ENCODE assay signal across 23 mouse cellular contexts in genomic region chr13:28586140-28586539, GRCm38 (mm10).
A peak's percentile ranks its signal among the peaks of the same experiment; 100 is the strongest.
DNase-seq lines count a peak whose midpoint lies in the region; ATAC-seq and TF ChIP-seq lines count a peak whose summit lies in the region.
"Had no signal": no experiment of that assay in that cellular context is flagged by ENCODE, and none has a peak within 500 bp of the region (broad histone marks: within the 10 kb centered on the region; RNA-seq: fewer than 3 reads in every experiment).

No protein-coding gene starts in this region.

- no peak for ATAC-seq in hindbrain, embryonic 14.5 days (ENCODE audit: low FRiP score)
- no peak for ATAC-seq in hindbrain, embryonic 11.5 days (ENCODE audit: low FRiP score)
- 0 out of 2 replicates have a peak, but pooled peaks have one; percentile 42 for ATAC-seq in kidney, embryonic 16.5 days (ENCODE audit: low FRiP score, low TSS enrichment)
- no peak for ATAC-seq in megakaryocyte, adult 5-6 weeks (ENCODE audit: poor library complexity, severe bottlenecking)
- ATAC-seq: midbrain, embryonic 13.5 days had no signal

- 0 out of 2 replicates have a peak, but pooled peaks cover 8% of the 10 kb centered on the region for H3K4me1 ChIP-seq in hindbrain, embryonic 14.5 days (replicated peaks; ENCODE audit: control insufficient read depth, insufficient read depth, low read length)
- no peaks in the 10 kb centered on the region for H3K4me1 ChIP-seq in hindbrain, embryonic 11.5 days (replicated peaks; ENCODE audit: control insufficient read depth, insufficient read depth, low read length)
- H3K4me1 ChIP-seq in kidney, embryonic 16.5 days (ENCODE audit: insufficient read depth, low read length), result no peaks in the 10 kb centered on the region
- H3K4me1 ChIP-seq: midbrain, embryonic 13.5 days had no signal

- DNase-seq in cerebellum, postnatal 25 days, result peak; percentile 10 to 15
- DNase-seq in cerebellum, postnatal 36 days, result no peak
- no peak for DNase-seq in hindbrain, embryonic 14.5 days (ENCODE audit: low spot score)
- DNase-seq in hindbrain, embryonic 11.5 days (ENCODE audit: low spot score), result no peak
- DNase-seq in kidney, adult 18-20 months, result no peak
- DNase-seq in brain, embryonic 14.5 days (ENCODE audit: low read depth), result peak; percentile 26
- DNase-seq: adrenal gland, postnatal 25 days; cerebellum, adult 18-20 months; gastrocnemius, postnatal 36 days; heart, adult 2 months; heart, postnatal 36 days; lung, embryonic 14.5 days; right cerebral cortex, postnatal 14 days; thymus, adult 2 months; thymus, postnatal 4 days had no signal

- no peaks in the 10 kb centered on the region for H3K36me3 ChIP-seq in hindbrain, embryonic 14.5 days (replicated peaks; ENCODE audit: control insufficient read depth, insufficient read depth)
- H3K36me3 ChIP-seq in hindbrain, embryonic 11.5 days (ENCODE audit: control insufficient read depth, insufficient read depth, low read length), result no peaks in the 10 kb centered on the region
- no peaks in the 10 kb centered on the region for H3K36me3 ChIP-seq in kidney, embryonic 16.5 days (ENCODE audit: insufficient read depth, low read length)
- H3K36me3 ChIP-seq: heart, embryonic 15.5 days; midbrain, embryonic 13.5 days; neural tube, embryonic 12.5 days had no signal

- no peak overlapping the region for H3K4me3 ChIP-seq in hindbrain, embryonic 14.5 days (replicated peaks; ENCODE audit: low read length)
- H3K4me3 ChIP-seq in hindbrain, embryonic 11.5 days (ENCODE audit: low read depth, low read length), result no peak overlapping the region
- H3K4me3 ChIP-seq in kidney, embryonic 16.5 days (ENCODE audit: low read length), result no peak overlapping the region
- H3K4me3 ChIP-seq: heart, adult 2 months; heart, embryonic 15.5 days; megakaryocyte, embryonic 14.5 days; midbrain, embryonic 13.5 days; neural tube, embryonic 12.5 days had no signal

- TF ChIP-seq CTCF in brain, embryonic 14.5 days (IDR thresholded peaks at IDR 0.05; ENCODE audit: borderline replicate concordance, extremely low read depth, insufficient read depth, insufficient read length), result no peak

- no peak for TF ChIP-seq POLR2A in brain, embryonic 14.5 days (IDR thresholded peaks at IDR 0.05; ENCODE audit: borderline replicate concordance, extremely low read depth, insufficient read depth, insufficient read length, poor library complexity, severe bottlenecking)

- H3K27me3 ChIP-seq in hindbrain, embryonic 14.5 days (ENCODE audit: control insufficient read depth, insufficient read depth, low read length), result no peaks in the 10 kb centered on the region
- H3K27me3 ChIP-seq in hindbrain, embryonic 11.5 days (ENCODE audit: control insufficient read depth, insufficient read depth, low read length), result no peaks in the 10 kb centered on the region
- H3K27me3 ChIP-seq in kidney, embryonic 16.5 days (ENCODE audit: insufficient read depth, low read length), result no peaks in the 10 kb centered on the region
- H3K27me3 ChIP-seq: heart, embryonic 15.5 days; megakaryocyte, embryonic 14.5 days; midbrain, embryonic 13.5 days; neural tube, embryonic 12.5 days had no signal

- H3K27ac ChIP-seq in hindbrain, embryonic 14.5 days, result peak overlapping the region; percentile 24; the same call in 1 of the 2 replicates
- H3K27ac ChIP-seq in hindbrain, embryonic 11.5 days (ENCODE audit: low read depth, low read length), result no peak overlapping the region
- no peak overlapping the region for H3K27ac ChIP-seq in kidney, embryonic 16.5 days (ENCODE audit: low read length)
- H3K27ac ChIP-seq: heart, adult 2 months; heart, embryonic 15.5 days; liver, embryonic 14.5 days; midbrain, embryonic 13.5 days; neural tube, embryonic 12.5 days; stomach, postnatal 0 days had no signal

- WGBS in hindbrain, embryonic 14.5 days, result 83% methylated on average over 2 of the region's 2 CpGs
- 67% methylated on average over 2 of the region's 2 CpGs for WGBS in hindbrain, embryonic 11.5 days
- 44% methylated on average over 2 of the region's 2 CpGs for WGBS in kidney, embryonic 16.5 days

- no peak overlapping the region for H3K4me2 ChIP-seq in hindbrain, embryonic 14.5 days (replicated peaks)
- H3K4me2 ChIP-seq in hindbrain, embryonic 11.5 days (replicated peaks; ENCODE audit: low read depth, low read length), result no peak overlapping the region
- H3K4me2 ChIP-seq in kidney, embryonic 16.5 days (replicated peaks; ENCODE audit: low read depth, low read length), result no peak overlapping the region
- H3K4me2 ChIP-seq: heart, embryonic 15.5 days; lung, embryonic 14.5 days; midbrain, embryonic 13.5 days; neural tube, embryonic 12.5 days had no signal

- no peak overlapping the region for H3K9ac ChIP-seq in hindbrain, embryonic 14.5 days
- no peak overlapping the region for H3K9ac ChIP-seq in hindbrain, embryonic 11.5 days (ENCODE audit: low read depth, low read length)
- H3K9ac ChIP-seq in kidney, embryonic 16.5 days (replicated peaks; ENCODE audit: low read length), result no peak overlapping the region
- H3K9ac ChIP-seq: heart, embryonic 15.5 days; liver, embryonic 14.5 days; lung, embryonic 14.5 days; midbrain, embryonic 13.5 days; neural tube, embryonic 12.5 days had no signal

- H3K9me3 ChIP-seq in hindbrain, embryonic 14.5 days (ENCODE audit: control insufficient read depth, low read length), result no peaks in the 10 kb centered on the region
- H3K9me3 ChIP-seq in hindbrain, embryonic 11.5 days (ENCODE audit: control insufficient read depth, low read length), result no peaks in the 10 kb centered on the region
- H3K9me3 ChIP-seq in kidney, embryonic 16.5 days (ENCODE audit: low read length), result no peaks in the 10 kb centered on the region
- H3K9me3 ChIP-seq: heart, embryonic 15.5 days; megakaryocyte, embryonic 14.5 days; midbrain, embryonic 13.5 days; neural tube, embryonic 12.5 days had no signal

Comparison
In these comparisons a context has a peak if more than half of its experiments do, and no peak if none do; other contexts are left out.
1. DNase-seq: peak in cerebellum, postnatal 25 days (2 of 2) and brain, embryonic 14.5 days (single experiment); none in cerebellum, postnatal 36 days (0 of 2), hindbrain, embryonic 14.5 days (single experiment), hindbrain, embryonic 11.5 days (single experiment) and kidney, adult 18-20 months (single experiment).